Mouse (Mus musculus): Measurements from ENCODE around the gene Cox17.
"Not testable (repeated sequence)": the region's sequence is repeated elsewhere in the genome, so short reads cannot be mapped to it uniquely, and the experiment has no call there.

The Cox17 gene

DNA sequence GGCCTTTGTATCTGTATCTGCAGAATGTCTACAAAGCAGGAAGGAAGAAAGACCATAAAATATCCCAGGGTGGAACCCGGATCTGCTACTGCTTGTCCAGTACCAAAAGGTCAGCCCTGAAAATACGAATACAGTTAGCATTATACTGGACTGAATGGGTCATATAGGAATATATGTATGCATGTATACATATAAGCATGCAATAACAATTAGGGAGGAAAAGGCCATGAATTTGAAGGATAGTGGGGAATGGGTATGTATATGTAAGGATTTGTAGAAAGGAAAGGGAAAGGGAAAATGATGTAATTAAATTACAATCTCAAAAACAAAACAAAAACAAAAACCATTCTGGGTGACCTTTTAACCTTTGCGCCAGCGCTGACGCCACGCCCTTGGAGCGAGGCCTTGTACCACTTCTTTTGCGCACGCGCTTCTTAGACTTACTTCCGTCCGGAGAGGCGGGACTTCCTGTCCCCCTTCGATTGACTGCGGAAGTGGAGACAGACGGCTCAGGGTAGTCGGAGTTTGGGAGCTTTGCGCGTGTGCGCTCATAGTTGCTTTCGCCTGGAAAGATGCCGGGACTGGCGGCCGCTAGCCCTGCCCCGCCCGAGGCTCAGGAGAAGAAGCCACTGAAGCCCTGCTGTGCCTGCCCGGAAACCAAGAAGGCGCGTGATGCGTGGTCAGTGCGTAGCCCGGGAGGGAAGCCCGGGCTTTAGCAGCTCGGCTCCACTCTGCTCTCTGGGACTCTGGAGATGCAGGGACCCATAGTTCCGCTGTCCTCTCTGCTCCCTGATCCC is at the start of gene Cox17, which contains the start of gene Gm21987:
Cox17 (plus strand) TSS at position 463 of the 797 bp plus-strand sequence.
Gm21987 (plus strand) TSS at position 512 of the 797 bp plus-strand sequence.
- DNase-seq, result peak; percentile 98

DNA sequence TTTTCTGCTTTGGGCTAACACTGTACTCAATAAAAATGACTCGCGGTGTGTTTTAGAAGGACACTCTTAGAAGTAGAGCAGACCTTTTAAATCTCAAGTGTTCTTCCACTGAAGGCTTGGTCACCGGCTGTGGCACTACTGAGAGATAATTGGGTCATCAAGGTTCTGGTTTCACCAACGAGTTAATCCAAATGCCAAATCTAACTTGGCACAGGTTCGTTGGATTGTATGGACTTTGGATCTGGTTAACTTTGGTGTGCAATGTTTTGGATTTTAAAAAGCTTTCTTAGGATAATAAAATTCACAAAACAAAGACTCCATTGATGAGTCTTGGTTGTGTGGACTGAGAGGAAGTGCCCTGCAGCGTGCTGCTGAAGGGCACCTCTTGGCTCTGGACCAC is 48.4 kb upstream of the Cox17 start:
- no peak for DNase-seq

DNA sequence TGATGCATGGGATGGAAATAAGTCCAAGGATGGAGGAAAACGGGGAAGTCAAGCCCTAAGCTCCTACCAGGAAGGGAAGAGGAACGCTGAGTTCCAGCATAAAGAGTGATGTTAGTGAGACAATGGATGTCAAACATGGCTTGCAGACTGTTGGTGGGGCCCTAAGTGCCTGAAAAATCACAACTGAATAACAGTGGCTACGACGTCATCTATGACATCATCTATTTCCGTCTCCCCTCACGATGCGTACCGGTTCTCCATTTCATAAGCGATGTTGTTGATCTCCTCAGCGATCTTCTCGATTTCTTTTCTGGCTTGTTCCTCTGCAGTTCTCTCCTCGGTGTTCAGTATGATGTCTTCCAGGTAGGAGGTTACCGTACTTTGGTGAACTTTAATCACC is 44.4 kb upstream of the Cox17 start:
- DNase-seq, result no peak

DNA sequence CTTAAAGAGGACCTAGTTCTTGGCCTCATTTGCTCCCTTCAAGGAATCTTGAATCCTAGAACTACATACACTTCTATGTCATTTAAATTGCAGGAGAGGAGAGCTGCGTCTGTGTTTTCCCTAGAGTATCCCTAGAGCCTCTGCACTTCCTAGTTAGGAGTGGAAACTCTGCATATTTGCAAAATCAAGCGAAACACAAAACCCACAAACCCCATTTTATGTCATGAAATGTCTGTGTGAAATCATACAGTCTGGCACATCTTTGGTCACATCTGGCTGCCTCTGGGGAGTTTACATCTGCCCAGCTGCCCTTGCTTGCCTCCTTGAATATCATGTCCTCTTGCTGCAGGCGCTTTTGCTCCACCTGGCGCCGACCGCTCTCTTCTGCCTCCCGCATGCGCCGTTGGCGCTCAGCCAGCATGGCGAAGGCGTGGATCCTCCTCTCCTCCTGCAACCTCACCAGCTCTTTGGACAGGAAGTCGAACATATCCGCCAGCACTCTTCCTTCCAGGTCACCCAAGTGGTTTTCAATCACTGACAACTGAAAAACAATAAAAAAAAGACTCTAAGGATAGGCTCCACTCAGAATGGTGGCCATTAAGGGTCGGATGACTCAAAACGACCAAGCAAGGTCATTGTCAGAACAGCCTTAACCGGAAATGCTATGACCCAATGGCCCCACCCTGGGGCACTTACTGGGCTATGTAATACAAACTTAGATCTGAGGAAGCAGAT is 42.2 kb upstream of the Cox17 start:
- DNase-seq, result peak; percentile 81

DNA sequence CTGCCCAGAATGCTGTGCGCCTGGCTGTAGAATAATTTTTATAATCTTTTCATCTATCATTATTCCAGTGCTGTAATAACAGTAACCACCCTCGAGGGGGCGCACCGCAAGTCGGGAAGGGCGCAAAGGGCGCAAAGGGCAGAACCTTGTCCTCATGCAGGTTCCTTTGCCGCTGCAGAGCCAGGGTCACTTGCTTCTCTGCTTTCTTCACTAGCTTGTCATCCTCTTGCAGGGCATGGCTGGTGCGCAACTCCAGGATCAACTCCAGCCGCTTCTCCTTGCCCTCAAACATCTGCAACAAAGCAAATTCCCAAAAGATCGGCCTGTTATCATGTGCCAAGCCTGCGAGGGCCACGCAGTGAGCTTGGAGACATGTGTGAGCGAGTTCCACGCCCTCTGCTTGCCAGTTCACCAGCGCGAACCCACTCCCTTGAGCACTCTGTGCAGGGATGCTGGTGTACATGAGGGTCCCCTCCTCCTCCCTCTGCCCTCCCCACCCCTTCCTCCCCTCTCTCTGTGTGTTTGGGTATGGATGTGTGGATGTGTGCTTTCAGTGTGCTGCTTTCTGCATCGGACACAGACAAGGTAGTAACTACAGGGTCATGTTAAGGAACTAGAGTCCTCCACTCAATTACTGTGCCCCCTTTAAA is 40.1 kb upstream of the Cox17 start:
- DNase-seq, result no peak

DNA sequence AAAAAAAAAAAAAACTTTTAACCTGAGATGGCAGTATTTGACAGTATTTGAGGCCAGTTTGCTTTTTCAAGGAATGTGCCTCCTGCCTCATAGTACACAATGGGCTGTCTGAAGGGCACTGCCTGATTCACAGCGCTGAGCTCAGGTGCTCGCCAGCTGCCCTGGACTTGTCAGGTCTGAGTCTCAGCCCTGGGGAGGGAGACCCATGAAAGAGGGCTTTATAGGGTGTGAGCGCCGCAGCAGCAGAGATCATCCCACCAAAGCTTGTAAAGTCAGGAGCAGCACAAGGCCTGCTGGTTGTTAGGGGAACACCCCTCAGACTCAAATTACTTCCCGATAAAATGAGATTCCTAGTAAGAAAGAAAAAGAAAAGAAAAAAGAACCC is 39.6 kb upstream of the Cox17 start:
- no peak for DNase-seq

DNA sequence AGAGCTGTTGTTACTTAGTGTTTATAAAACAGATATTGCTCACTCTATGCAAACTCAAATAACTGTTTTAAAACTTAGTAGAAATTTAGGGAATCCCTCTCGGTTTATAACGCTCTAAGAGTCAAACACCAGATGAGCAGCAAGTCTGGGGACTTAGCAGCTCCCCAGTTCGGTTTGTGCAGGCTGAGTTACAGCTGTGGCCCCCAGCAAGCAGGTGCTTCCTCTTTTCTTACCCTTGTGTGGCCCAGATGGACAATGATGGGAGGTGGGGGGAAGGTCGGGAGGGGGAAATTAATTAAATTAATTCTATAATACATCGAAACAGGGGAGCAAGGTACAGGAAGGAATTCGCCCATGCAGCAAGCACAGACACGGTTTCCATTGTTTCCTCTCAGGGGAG is 39.1 kb upstream of the Cox17 start:
- DNase-seq, result no peak

DNA sequence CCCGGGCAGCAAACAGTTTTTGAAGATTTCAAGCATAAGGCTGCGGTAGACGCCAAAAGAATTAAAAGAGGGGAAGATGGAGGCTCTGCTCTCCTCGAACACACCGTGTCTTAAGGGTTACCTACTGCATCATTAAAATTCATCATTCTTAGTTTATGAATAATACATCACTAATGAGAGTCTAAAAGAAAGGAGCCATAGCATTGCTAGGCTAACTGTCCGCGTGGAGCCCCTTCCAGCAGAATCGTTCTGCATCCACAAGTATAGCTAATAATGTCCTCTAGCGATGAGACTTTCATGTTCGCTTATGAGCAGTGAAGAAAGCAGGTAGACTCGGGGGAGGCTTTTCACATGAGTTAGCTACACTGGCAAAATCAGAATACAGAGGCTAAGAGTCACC is 38.6 kb upstream of the Cox17 start:
- DNase-seq, result no peak

DNA sequence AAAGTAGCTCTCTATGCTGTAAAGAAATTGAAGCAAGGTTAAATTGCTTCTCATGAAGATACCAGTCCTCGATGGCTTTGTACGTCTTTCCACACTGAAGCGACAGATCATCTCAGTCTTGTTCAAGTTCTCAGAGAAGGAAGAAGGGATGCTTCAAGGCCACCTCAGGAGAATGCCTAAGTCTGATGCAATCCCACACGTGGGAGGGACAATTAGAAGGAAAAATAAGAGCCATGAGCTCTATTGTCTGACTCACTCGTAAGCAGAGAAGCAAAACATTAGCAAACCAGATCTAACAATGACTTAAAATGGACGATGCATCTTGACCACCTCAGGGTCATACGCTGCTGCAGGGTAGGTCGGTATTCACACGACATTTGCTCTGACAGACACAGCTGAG is 28.3 kb upstream of the Cox17 start:
- no peak for DNase-seq

DNA sequence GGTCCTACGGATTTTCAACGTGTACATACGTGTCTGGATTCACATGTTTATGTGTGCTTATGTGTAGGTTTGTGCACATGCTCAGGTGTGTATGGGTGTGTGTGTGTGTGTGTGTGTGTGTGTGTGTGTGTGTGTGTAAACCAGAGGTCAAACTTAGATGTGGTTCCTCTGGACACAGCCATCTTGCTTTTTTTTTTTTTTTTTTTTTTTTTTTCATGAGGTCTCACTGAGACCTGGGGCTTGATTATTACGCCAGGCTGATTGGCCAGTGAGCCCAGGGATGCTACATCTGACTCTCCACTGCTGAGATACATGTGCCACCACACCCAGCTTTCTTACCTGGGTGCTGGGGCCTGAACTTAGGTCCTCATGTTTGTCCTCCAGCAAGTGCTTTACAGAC is 27.7 kb upstream of the Cox17 start:
- no peak for DNase-seq

DNA sequence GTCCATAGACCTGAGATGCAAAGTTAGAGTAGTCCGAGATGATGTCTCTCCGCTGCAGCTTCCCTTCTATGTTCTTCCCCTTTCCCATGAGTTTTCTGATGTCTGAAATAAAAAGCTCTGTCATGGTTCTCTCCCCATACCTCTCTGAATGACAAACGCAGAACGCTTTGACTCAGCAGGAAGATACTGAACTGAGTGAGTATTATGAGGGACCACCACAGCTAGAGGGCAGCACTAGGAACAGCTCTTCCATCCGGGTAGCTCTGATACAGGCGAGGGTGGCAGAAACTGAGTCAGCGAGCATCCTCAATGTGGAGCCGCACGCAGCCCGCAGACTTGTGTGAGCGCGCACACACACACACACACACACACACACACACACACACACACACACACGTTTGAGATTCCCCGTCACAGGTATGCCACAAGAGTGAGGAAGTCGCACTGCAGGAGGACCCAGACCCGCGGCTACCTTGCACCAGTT is 25.3 kb upstream of the Cox17 start:
- DNase-seq, result peak; percentile 68

DNA sequence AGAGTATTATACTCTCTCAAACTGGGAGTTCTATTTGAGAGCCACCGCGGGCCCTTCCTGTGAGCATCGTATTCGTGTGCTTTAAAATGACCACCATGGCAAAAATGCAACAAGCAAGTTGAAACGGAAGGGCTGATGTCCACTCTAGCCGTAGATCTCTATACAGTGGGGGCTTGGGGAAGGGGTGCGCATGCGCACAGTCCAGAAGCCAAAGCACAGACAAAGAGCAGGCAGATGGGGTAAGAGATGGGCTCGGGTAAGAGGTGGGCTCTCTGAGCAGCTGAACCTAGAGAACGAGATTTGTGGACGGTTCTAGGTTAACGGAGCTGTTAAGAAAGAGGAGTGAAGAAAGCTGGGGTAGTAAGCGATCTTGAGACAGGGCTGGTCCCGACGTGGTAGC is 22.5 kb upstream of the Cox17 start:
- no peak for DNase-seq

DNA sequence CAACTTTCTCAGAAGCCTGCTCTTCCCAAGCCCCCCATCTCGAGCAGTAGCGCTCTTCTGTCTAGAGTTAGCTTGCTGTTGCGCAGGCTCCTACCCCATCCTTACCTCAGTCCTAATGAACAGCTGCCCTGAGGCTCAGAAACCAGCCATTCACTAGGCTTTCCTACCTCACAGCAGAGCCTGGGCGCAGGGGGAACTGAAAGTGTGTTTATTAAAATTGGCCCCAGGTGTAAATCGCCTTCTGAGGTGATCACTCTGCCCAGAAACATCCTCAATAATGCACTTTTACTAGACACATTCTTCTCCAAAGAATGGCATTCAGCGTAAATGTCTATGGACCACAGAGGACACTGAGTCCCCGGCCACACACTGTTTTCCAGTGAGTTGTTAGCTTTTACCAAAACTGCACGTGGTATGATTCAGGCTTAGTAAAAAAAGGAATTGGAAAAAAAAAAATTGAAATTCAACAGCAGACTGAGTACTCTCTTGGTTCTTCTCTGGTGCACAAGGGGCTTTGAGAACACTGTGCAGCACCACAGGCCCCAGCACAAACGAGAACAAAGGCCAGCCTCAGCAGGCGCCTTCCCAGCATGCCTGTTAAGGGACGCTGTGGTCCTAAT is 19.9 kb upstream of the Cox17 start:
- no peak for DNase-seq

DNA sequence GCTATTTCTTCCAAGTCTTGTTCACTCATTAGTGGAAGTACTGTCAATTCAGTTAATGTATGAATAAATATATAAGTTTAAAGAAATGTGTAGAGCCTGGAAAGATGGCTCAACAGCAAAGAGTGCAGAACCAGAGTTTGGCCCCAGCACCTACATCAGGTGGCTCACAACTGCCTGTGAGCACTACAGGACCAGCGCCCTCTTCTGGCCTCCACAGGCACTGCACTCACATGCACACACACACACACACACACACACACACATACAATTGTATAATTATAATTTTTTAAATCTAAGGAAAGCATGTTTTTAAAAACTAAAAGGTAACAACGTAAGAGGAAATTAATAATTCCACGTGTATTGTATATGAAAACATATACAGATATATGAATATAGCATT is 17.5 kb upstream of the Cox17 start:
- DNase-seq, result no peak

DNA sequence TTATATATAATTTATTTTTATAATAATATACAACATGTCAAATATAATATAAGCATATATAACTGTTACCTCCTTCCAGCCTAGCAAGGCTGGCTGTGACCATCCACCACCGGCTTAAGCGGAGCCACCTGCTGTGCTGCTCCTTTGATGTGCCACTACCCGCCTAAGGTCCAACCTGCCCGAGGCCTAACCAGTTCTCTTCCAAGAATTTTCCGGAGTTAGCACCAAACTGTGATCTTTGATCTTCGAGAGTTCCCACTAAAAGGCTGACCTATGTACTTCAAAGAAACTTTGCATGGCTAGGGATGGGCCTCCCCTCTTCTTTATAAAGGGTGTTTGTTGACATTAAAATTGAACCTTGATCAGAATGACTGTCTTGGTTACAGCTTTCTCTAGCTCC is 12.4 kb upstream of the Cox17 start:
- DNase-seq, result no peak

DNA sequence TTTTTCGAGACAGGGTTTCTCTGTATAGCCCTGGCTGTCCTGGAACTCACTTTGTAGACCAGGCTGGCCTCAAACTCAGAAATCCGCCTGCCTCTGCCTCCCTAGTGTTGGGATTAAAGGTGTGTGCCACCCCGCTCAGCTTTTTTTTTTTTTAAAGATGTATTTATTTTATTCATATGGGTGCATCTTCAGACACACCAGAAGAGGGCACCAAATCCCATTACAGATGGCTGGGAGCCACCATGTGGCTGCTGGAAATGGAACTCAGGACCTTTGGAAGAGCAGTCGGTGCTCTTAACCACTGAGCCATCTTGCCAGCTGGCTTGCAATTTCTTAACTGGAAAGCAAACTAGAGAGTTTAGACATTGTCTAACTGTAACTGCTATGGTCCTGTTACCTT is 8.7 kb upstream of the Cox17 start:
- not testable (repeated sequence) for DNase-seq

DNA sequence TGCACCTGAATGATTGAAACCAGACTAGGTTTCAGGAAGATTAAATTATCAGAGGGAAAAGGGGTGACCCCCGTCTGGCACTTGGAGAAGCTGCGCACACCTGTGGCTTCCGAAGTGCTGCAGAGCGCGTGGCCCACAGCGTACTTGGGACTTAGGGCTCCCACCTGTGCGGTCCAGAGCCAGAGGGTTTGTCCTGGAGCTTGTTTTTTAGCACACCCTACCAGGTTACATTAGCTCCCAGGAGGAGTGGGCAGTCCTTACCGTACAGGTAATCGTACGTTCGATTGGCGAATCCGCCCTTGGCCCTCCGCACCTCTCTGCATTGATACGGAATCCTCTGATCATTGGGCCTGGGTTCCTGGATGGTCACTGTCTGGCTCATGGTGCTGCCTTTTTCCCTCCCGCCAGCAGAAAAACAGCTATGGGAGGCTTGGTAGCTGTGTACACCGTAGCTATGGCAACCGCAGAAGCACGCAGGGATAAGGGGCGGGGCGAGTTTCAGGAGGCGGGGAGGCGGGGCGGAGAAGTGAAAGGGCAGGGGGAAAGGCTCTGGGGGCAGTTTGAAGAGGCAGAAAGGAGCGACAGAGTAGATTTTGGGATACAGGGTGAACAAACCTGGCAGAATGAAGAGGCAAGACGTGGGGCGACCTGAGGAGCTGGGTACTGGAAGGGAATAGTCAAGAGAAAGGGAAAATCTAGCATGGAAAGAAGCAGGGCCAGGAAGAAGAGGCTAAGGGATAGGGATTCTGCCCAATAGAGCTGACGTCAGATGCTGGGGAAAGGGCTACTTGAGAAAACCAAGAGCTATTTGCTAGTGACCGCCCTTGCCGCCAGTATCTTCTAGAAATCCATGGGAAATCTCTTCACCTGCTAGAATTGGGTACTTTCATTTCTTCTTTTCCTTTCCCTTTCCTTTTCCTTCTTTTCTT is 5.1 kb upstream of the Cox17 start, which contains the start of gene Maats1:
Maats1 (minus strand) TSS at position 748 of the 929 bp plus-strand sequence.
- peak; percentile 90 for DNase-seq

DNA sequence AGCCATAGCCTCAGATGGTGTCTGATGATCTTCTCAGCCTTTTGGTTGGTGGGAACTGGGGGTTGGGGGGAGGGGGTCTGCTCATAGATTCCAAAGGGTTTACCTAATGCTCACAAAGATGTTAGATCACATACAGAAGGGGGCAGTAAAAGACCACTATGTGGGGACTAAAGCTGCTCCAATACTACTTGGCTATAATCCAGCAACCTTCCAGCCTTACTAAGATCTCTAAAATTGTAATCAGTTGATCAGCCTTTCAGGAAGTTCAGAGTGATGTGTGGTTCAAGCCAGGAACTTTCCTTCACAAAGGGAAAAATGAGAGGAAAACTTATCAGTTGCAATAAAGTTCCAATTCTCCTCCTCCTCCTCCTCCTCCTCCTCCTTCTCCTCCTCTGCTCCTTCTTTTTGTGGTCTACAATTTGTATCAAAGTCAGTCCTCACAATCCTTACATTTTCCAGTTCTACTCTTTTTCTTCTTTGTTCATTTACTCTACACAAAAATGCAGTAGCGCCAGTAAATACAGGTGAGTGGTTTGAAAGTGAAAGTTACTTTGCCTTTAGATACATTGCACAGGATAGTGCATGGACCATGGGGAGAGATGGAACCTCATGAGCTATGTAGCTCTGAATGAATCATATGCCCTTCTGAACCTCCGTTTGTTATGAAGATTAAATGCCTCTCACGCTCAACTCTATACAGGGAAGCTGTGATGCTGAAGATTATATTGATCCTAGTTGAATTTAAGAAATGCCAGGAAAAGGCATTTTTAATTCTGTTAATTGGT is 1.7 kb upstream of the Cox17 start:
- DNase-seq, result peak; percentile 49

DNA sequence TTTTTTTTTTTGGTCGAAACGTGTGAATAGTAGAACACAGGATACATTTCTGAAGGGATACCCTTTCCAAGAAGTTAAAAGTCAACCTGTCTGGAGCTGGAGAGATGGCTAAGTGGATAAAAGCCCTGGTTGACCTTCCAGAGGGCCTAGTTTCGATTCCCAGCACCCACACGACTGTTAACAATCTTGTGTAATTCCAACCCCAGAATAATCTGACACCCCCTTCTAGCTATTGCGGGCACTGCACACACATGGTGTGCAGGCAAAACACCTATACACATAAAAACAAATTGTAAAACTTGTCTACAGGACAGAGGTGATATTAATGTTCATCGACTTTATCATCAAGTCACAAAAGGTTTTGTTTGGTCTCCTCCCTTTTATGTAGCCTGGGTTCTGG is 797 bp downstream of the Cox17 start:
- no peak for DNase-seq

DNA sequence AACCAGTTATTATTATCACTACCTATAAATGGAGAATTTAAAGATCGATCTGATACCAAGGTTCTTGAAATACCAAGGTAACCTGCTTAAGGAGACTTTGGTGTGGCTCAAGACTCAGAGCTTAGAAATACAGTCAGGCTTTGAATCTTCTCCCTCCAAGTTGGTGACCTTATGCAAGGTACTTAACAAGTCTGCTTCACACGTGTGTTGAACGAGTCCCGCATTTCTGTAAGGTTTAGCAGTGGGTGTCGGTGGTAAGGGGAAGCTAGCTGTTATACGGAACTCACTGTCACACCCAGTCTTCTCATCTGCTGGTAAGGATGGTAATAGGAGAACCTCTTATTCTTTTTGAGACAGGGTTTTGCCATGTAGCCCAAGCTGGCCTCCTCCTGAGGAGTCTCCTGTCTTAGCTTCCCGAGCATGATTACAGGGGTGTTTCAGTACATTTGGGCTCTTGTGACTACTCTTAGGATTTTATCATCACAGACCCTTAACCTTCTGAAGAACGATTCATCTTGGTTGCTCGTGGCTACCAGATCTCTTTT is 1.5 kb downstream of the Cox17 start:
- no peak for DNase-seq

DNA sequence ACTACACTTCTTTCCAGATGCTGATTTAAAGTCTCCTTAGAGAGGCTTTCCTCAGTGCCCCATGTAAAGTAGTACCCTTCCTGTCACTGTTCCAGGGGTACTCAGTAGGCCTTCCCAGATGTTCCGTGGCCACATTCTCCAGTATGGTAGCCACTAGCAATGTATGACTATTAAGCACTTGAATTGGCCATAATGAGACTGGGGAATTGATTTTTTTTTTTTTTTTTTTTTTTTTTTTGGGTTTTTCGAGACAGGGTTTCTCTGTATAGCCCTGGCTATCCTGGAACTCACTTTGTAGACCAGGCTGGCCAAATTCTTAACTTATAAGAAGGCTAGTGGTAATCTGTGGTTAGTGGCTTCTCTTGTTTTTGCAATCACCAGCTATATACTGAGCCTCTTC is 3.1 kb downstream of the Cox17 start:
- no peak for DNase-seq
